In genomic region chr14:34532536-34532935, GRCm38 (mm10) we compare ENCODE assay signal across 26 mouse cellular contexts. TPM values are rescaled to one million over a fixed set of nuclear protein-coding genes. Genes with fewer than 3 reads are reported as not detected.
DNase-seq lines count a peak whose midpoint lies in the region; ATAC-seq and TF ChIP-seq lines count a peak whose summit lies in the region.
"Had no signal": no experiment of that assay in that cellular context is flagged by ENCODE, and none has a peak within 500 bp of the region (broad histone marks: within the 10 kb centered on the region; RNA-seq: fewer than 3 reads in every experiment).

No protein-coding gene starts in this region.

- H3K27me3 ChIP-seq in intestine, embryonic 14.5 days (replicated peaks; ENCODE audit: control insufficient read depth, insufficient read depth, low read length) = no peaks in the 10 kb centered on the region
- peaks cover 9% of the 10 kb centered on the region; the same call in 1 of the 2 replicates for H3K27me3 ChIP-seq in intestine, embryonic 15.5 days (replicated peaks)
- H3K27me3 ChIP-seq in lung, embryonic 14.5 days (ENCODE audit: insufficient read depth, low read length) = no peaks in the 10 kb centered on the region
- H3K27me3 ChIP-seq: forebrain, embryonic 12.5 days had no signal

- H3K36me3 ChIP-seq in intestine, embryonic 14.5 days (ENCODE audit: control insufficient read depth, insufficient read depth, low read length) = no peaks in the 10 kb centered on the region
- H3K36me3 ChIP-seq in intestine, embryonic 15.5 days = no peaks in the 10 kb centered on the region
- no peaks in the 10 kb centered on the region for H3K36me3 ChIP-seq in lung, embryonic 14.5 days (ENCODE audit: insufficient read depth)
- H3K36me3 ChIP-seq: embryonic facial prominence, embryonic 10.5 days; forebrain, embryonic 12.5 days; G1E; lung, embryonic 15.5 days; neural tube, embryonic 15.5 days had no signal

- no peak overlapping the region for H3K9ac ChIP-seq in intestine, embryonic 14.5 days (ENCODE audit: low read length)
- no peak overlapping the region for H3K9ac ChIP-seq in intestine, embryonic 15.5 days
- no peak overlapping the region for H3K9ac ChIP-seq in lung, embryonic 14.5 days
- H3K9ac ChIP-seq: forebrain, embryonic 12.5 days; lung, embryonic 15.5 days; neural tube, embryonic 15.5 days had no signal

- H3K27ac ChIP-seq in gastrocnemius, adult 2 months = peak overlapping the region; percentile 12; the same call in 1 of the 2 replicates
- H3K27ac ChIP-seq in intestine, embryonic 14.5 days (ENCODE audit: low read depth) = no peak overlapping the region
- no peak overlapping the region for H3K27ac ChIP-seq in intestine, embryonic 15.5 days
- H3K27ac ChIP-seq in lung, embryonic 14.5 days (ENCODE audit: low read depth) = no peak overlapping the region; the same call in 1 of the 2 replicates
- H3K27ac ChIP-seq: embryonic facial prominence, embryonic 10.5 days; forebrain, embryonic 12.5 days; heart, embryonic 10.5 days; lung, embryonic 15.5 days; neural tube, embryonic 15.5 days had no signal

- no peaks in the 10 kb centered on the region for H3K4me1 ChIP-seq in intestine, embryonic 14.5 days (replicated peaks; ENCODE audit: control insufficient read depth, insufficient read depth, low read length)
- H3K4me1 ChIP-seq in intestine, embryonic 15.5 days (replicated peaks) = peaks cover 3% of the 10 kb centered on the region; the same call in 1 of the 2 replicates
- no peaks in the 10 kb centered on the region for H3K4me1 ChIP-seq in lung, embryonic 14.5 days (ENCODE audit: insufficient read depth)
- H3K4me1 ChIP-seq: embryonic facial prominence, embryonic 10.5 days; forebrain, embryonic 12.5 days; neural tube, embryonic 15.5 days had no signal

- DNase-seq in gastrocnemius, adult 2 months = no peak
- DNase-seq in gastrocnemius, postnatal 10 days = no peak
- no peak for DNase-seq in intestine, embryonic 14.5 days (ENCODE audit: low spot score)
- peak; percentile 53 for DNase-seq in lung, embryonic 14.5 days
- DNase-seq in lung, postnatal 14 days = no peak
- peak; percentile 37 for DNase-seq in lung, postnatal 25 days (ENCODE audit: low spot score)
- no peak for DNase-seq in layer of hippocampus, adult 8-10 months (ENCODE audit: low spot score in 2 of 2)
- DNase-seq: cerebellum, adult 8-10 months; gastrocnemius, postnatal 14 days; right cerebral cortex, postnatal 14 days; spleen, adult 18-20 months; thymus, adult 18-20 months had no signal

- intact Hi-C loops in gastrocnemius, adult 2 months (cut with DNase I) = no loop called here

- peaks cover 9% of the 10 kb centered on the region for H3K9me3 ChIP-seq in intestine, embryonic 14.5 days (ENCODE audit: control insufficient read depth, low read length)
- no peaks in the 10 kb centered on the region for H3K9me3 ChIP-seq in intestine, embryonic 15.5 days
- H3K9me3 ChIP-seq in lung, embryonic 14.5 days (ENCODE audit: low read depth, low read length) = no peaks in the 10 kb centered on the region
- H3K9me3 ChIP-seq: forebrain, embryonic 12.5 days; G1E; heart, embryonic 10.5 days; lung, embryonic 15.5 days; neural tube, embryonic 15.5 days had no signal

- H3K4me3 ChIP-seq in gastrocnemius, adult 2 months = no peak overlapping the region
- H3K4me3 ChIP-seq in intestine, embryonic 14.5 days (ENCODE audit: low read depth, low read length) = no peak overlapping the region
- no peak overlapping the region for H3K4me3 ChIP-seq in intestine, embryonic 15.5 days (replicated peaks)
- no peak overlapping the region for H3K4me3 ChIP-seq in lung, embryonic 14.5 days (ENCODE audit: low read depth, low read length)
- H3K4me3 ChIP-seq: embryonic facial prominence, embryonic 10.5 days; forebrain, embryonic 12.5 days; heart, embryonic 10.5 days; lung, embryonic 15.5 days; neural tube, embryonic 15.5 days had no signal

- H3K4me2 ChIP-seq in intestine, embryonic 14.5 days (ENCODE audit: low read length) = no peak overlapping the region
- H3K4me2 ChIP-seq in intestine, embryonic 15.5 days (replicated peaks) = no peak overlapping the region
- no peak overlapping the region for H3K4me2 ChIP-seq in lung, embryonic 14.5 days
- H3K4me2 ChIP-seq: forebrain, embryonic 12.5 days; lung, embryonic 15.5 days; neural tube, embryonic 15.5 days had no signal

- ATAC-seq in intestine, embryonic 14.5 days (replicated peaks; ENCODE audit: low FRiP score, low TSS enrichment, low read depth) = 0 out of 2 replicates have a peak, but pooled peaks have one; percentile 32
- no peak for ATAC-seq in intestine, embryonic 15.5 days
- ATAC-seq in lung, embryonic 14.5 days (ENCODE audit: insufficient read depth) = 0 out of 2 replicates have a peak, but pooled peaks have one; percentile 49
- ATAC-seq: midbrain, embryonic 16.5 days had no signal

- no peak for TF ChIP-seq CTCF in gastrocnemius, adult 2 months (IDR thresholded peaks at IDR 0.05)
- TF ChIP-seq CTCF in lung, embryonic 14.5 days (IDR thresholded peaks at IDR 0.05; ENCODE audit: low read depth) = no peak

- WGBS in intestine, embryonic 14.5 days = 68% methylated on average over 6 of the region's 6 CpGs
- WGBS in intestine, embryonic 15.5 days = 59% methylated on average over 6 of the region's 6 CpGs
- WGBS in lung, embryonic 14.5 days = 48% methylated on average over 6 of the region's 6 CpGs

RNA-seq across cellular contexts. Expression of gene 9230112D13Rik, which starts 9.9 kb away (rescaled TPM):
- not detected for total RNA-seq in gastrocnemius, adult 2 months (2021)
- total RNA-seq in gastrocnemius, postnatal 10 days (2021) = not detected
- not detected in 2 replicates for polyA plus RNA-seq in intestine, embryonic 14.5 days (2014; fragmentation: Nextera tagmentation; extraction: Ambion mirVana)
- not detected in 2 replicates for polyA plus RNA-seq in intestine, embryonic 15.5 days (2015; fragmentation: Nextera tagmentation; extraction: Ambion mirVana)
- polyA plus RNA-seq in lung, embryonic 14.5 days (2014; fragmentation: Nextera tagmentation; extraction: Ambion mirVana) = not detected in 2 replicates
- not detected for total RNA-seq in layer of hippocampus, adult 8-10 months (2022)
- total RNA-seq: adrenal gland, postnatal 4 days; G1E; gastrocnemius, postnatal 14 days; left cerebral cortex, adult 18-20 months; left cerebral cortex, postnatal 36 days; liver, adult 2 months had no signal
- polyA plus RNA-seq: embryonic facial prominence, embryonic 10.5 days; forebrain, embryonic 12.5 days; G1E; heart, embryonic 10.5 days; hindbrain, embryonic 11.5 days; kidney, embryonic 14.5 days; liver, adult 2 months; lung, embryonic 15.5 days; midbrain, embryonic 16.5 days; neural tube, embryonic 15.5 days had no signal

RNA-seq across cellular contexts. Expression of gene Bmpr1a, which starts 29.4 kb away (rescaled TPM):
- 10 to 100 TPM; 49.4 to 54.1 TPM for total RNA-seq in gastrocnemius, adult 2 months (2021)
- total RNA-seq in gastrocnemius, postnatal 10 days (2021) = 100 to 1,000 TPM in 1 of 2 experiments, 10 to 100 TPM in 1; 92.4 to 102 TPM
- 56.7 and 56.8 TPM in 2 replicates for polyA plus RNA-seq in intestine, embryonic 14.5 days (2014; fragmentation: Nextera tagmentation; extraction: Ambion mirVana)
- polyA plus RNA-seq in intestine, embryonic 15.5 days (2015; fragmentation: Nextera tagmentation; extraction: Ambion mirVana) = 34.8 and 41.3 TPM in 2 replicates
- polyA plus RNA-seq in lung, embryonic 14.5 days (2014; fragmentation: Nextera tagmentation; extraction: Ambion mirVana) = 51.1 and 52.7 TPM in 2 replicates
- total RNA-seq in layer of hippocampus, adult 8-10 months (2022) = 10 to 100 TPM; 35.9 to 42.7 (median 37.0) TPM
- polyA plus RNA-seq: G1E had no signal

RNA-seq across cellular contexts. Expression of gene Ldb3, which starts 55.9 kb away (rescaled TPM):
- total RNA-seq in gastrocnemius, adult 2 months (2021) = 1,000 to 10,000 TPM; 1,886 to 2,548 TPM
- 1,000 to 10,000 TPM; 1,336 to 1,359 TPM for total RNA-seq in gastrocnemius, postnatal 10 days (2021)
- 1.6 and 2.0 TPM in 2 replicates for polyA plus RNA-seq in intestine, embryonic 14.5 days (2014; fragmentation: Nextera tagmentation; extraction: Ambion mirVana)
- 7.6 and 7.8 TPM in 2 replicates for polyA plus RNA-seq in intestine, embryonic 15.5 days (2015; fragmentation: Nextera tagmentation; extraction: Ambion mirVana)
- polyA plus RNA-seq in lung, embryonic 14.5 days (2014; fragmentation: Nextera tagmentation; extraction: Ambion mirVana) = 0.79 and 4.2 TPM in 2 replicates
- total RNA-seq in layer of hippocampus, adult 8-10 months (2022) = 1 to 10 TPM; 4.1 to 4.8 (median 4.3) TPM
- polyA plus RNA-seq: embryonic facial prominence, embryonic 10.5 days; G1E had no signal

Comparison
In these comparisons a context has a peak if more than half of its experiments do, and no peak if none do; other contexts are left out.
1. DNase-seq: peak in lung, embryonic 14.5 days (single experiment) and lung, postnatal 25 days (single experiment); none in gastrocnemius, adult 2 months (single experiment), gastrocnemius, postnatal 10 days (single experiment), intestine, embryonic 14.5 days (single experiment), lung, postnatal 14 days (single experiment) and layer of hippocampus, adult 8-10 months (0 of 2).
2. RNA of gene Ldb3, which starts 55.9 kb away (total RNA-seq): 1,886 to 2,548 TPM in gastrocnemius, adult 2 months and 1,336 to 1,359 TPM in gastrocnemius, postnatal 10 days; 4.1 to 4.8 TPM in layer of hippocampus, adult 8-10 months; every median in the first group is over 100 times any median in the second.